Mouse (Mus musculus) mature B cell (primary cell): ENCODE data around the gene Nfe2l2.
"Not testable (repeated sequence)": the region's sequence is repeated elsewhere in the genome, so short reads cannot be mapped to it uniquely, and the experiment has no call there.

Experiments
- in situ Hi-C: fragments of 300-500 bp; cut with MboI; formaldehyde crosslinking; loops from 2 replicates; pipeline ENCODE4 v1.14.3; 2019

Gene Nfe2l2

GRCm38 (mm10) chr2:75713083-75713482 lies 8.6 kb upstream of the Nfe2l2 start:
- in situ Hi-C loops: no loop called here

DNA sequence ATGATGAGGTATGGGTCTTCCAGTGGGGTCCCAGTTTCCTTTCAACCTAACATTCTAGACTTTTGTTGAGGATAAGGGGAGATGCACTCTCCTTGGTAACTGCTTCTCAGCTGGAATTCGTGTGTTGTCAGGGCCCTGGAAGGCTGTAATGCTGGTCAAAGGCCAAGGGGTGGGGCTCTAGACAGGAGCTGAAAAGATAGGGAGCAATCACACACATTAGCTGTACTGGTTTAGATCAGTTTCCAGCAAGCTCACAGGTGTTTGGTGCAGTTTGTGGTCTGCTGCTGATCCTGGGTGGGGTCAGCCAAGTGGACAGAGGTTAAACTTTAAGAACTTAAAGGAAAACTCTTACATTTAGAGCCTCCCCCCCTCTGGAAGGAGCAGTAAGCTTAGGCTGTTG lies 3.0 kb upstream of the Nfe2l2 start:
- in situ Hi-C loops: no loop called here

GRCm38 (mm10) chr2:75706435-75706834 lies 2.0 kb upstream of the Nfe2l2 start:
- in situ Hi-C loops: no loop called here

GRCm38 (mm10) chr2:75705162-75705752 lies 816 bp upstream of the Nfe2l2 start:
- in situ Hi-C loops: no loop called here

DNA sequence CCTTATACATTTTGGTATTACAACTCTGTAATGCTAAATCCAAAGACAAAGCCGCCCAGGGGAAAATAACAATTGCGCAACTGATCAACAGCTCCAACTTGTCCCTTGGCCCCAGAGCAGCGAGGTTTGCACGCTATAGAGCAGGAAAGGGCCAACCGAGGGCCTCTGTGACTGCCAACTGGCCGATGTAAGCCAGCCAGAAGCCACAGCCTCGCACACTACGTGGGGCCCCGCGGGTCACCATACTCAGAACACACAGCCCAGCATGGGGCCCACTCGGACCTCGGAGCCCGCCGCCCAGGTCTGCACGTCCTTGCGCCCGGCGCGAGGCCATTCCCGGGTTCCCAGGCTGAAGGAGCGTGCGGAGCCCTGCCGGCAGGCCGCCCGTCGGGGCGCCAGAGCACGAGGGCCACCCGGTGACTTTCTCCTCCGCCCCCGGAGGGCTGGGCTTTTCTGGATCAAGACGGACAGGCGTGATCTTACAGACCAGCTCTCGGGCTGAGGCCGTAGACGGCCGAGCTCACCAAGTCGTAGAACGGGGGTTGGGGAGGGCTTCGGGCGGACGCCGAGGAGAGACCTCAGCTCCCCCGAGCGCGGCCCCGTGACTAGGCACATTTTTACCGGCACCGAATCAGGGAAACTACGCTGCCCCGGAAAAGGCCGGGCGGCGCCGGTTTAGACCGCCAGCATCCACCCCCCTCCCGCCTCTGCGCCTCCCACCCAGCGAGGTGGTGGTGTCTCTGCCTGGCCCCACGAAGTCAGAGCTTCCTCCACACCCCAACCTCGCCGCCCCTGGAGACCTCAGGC lies 863 bp downstream of the Nfe2l2 start:
- in situ Hi-C loops: no loop called here

DNA sequence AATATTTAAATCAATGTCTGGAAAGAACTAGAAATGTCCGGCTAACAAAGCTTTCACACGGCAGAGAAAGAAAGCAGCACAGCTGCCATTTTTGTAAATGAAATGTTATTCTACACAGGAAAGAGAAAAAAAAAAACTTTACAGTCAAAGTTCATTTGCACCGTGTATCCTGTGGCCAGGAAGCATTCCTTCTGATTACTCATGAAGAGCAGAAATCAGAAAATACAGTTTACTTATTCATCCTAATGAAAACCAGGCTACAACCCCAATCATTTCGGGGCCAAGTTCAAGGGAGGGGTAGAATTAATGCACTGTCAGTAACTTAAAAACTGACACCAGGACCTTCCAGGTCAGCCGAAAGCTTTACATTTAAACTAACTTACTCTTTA lies 1.9 kb downstream of the Nfe2l2 start:
- in situ Hi-C loops: no loop called here

DNA sequence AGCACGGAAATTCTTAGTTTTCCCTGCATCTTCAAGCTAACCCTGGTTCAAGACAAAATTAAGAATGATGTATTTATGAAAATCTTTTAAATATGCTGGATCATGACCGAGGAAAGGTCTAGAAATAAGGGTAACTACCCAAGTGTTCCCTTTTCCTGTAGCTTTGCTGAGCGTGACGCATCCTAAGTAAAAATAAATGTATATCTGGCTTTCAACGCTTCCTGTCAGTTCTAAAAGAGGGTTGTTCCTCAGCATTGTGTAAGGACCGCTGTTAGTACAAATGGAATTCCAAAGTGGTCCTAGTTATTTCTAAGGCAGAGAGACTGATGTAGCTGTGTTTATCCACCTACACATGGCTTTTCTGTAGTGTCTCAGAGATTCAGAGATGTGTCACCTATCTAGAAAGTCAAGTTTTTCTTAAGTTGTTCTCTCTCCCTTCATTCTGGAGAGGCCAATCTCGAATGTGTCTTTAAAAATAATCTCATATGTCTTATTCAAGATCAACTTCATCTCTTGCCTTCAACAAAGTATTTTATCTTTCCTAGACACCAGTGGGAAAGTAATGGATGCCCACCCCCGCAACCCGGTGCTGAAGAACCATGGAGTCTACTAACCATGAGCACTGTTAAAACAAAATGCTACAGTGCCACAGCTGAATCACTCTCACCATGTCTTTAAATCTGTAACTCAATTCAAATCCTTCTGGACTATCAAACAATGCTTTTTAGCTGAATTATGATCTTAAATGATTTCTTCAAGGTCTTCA lies 2.4 kb downstream of the Nfe2l2 start:
- in situ Hi-C loops: no loop called here

GRCm38 (mm10) chr2:75701207-75701606 lies 3.2 kb downstream of the Nfe2l2 start:
- in situ Hi-C loops: no loop called here

- in situ Hi-C loops: no loop called here
Observed at GRCm38 (mm10) chr2:75700543-75700942, 3.9 kb downstream of the Nfe2l2 start.

DNA sequence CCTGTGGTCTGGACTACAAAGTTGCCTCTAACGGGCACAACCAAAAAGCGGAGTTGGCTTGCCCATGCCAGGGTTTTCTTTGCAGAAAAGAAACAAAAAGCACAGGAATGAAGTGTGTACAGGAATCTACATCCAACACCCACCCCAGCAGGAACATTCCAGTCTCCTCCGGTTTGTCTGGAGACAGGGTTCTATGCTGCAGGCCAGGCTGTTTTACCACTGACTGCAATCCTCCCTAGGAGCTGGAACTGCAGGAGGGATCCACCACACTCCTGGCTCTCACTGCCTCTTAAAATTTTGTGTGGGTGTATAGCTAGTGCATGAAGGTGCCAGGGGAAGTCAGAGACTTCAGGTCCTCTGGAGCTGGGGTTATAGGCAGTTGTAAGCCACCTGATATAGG lies 5.6 kb downstream of the Nfe2l2 start:
- in situ Hi-C loops: no loop called here

- in situ Hi-C loops: no loop called here
Observed at GRCm38 (mm10) chr2:75698007-75698406, 6.4 kb downstream of the Nfe2l2 start.

DNA sequence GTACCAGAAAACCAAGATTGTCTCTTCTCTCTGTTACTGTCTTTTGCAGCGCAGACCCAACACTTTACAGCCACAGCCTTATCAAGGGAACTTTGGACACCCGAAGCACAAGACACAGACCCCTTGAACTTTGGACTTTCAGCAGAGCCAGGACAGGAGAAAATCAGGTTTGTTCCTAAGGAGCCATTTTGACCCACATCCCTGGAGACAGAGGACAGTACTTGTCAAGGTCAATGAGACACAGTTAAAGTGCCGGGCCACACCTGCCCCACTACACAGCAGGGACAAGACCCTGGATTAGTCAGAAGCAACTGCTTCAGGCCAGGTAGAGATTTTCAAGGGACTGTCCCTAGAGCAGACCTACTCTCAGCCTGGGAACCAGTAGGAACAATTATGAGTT lies 7.2 kb downstream of the Nfe2l2 start:
- in situ Hi-C loops: no loop called here

- in situ Hi-C loops: no loop called here
Observed at GRCm38 (mm10) chr2:75696371-75696770, 8.1 kb downstream of the Nfe2l2 start.

DNA sequence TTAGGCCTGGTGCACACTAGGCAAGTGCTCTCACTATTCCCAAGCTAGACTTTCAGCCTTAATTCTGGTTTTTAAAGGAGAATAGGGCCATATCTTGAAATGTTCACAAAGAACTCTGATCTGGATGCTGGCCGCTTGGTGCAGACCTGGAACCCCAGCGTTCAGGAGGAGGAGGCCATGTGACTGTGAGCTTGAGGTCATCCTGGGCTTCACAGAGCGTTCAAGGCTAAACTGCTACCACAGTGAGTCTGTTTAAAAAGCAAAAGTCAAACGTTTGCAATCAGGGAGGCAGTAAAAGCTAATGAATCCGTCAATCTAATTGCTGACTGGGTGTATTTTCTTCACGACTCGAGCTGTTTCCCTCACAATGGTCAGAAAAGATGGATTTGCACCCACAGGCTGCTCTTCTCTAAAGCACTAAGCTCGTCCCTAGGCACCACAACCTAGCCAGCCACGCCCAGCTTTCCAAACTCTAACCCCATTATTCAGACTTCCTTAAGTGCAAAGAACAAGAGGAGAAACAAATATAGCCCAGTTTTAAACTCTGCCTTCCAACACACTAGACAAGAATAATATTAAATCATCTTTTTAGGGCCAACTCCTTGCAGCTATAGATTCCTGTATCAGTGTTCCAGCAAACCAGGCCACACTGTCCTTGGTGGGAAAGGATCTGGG lies 8.6 kb downstream of the Nfe2l2 start:
- in situ Hi-C loops: no loop called here

GRCm38 (mm10) chr2:75694926-75695325 lies 9.5 kb downstream of the Nfe2l2 start:
- in situ Hi-C loops: not testable (repeated sequence)

GRCm38 (mm10) chr2:75692369-75692768 lies 12.1 kb downstream of the Nfe2l2 start:
- in situ Hi-C loops: no loop called here

DNA sequence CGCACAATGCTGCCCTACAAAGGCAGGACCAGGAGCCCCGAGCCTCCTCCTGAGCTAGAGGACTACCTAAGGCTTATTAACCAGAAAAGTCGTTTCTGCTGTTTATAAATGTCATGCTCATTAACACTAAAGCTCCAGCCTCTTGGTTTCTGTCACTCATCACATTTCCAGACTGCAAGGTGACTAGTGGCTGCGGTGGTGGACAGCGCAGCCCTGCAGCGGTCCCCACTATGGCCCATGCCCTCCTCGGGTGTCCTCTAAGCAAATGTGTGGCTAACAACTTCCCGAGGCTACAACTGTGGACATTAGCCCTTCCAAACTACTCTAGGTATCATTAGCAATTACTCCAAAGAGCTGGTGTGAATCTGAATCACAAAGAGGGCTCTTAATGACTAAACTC lies 13.1 kb downstream of the Nfe2l2 start:
- in situ Hi-C loops: no loop called here

DNA sequence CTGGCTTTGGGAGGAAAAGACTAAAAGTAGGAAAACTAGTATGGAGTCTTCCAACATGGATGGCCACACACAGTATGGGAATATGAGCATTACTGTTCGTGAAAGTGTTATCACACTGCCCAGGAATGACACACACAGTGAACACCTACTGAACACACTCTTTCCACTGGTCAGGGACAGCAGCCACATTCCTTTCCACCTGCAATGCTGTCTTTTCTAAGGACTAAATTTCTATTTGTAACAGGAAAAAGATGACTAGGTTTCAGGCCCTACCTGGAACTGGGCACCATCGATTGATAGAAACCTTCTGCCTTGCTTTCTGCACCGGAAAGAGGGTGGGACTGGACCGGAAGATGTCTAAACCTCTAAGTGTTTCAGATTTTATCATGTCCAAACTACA lies 13.8 kb downstream of the Nfe2l2 start:
- in situ Hi-C loops: no loop called here

DNA sequence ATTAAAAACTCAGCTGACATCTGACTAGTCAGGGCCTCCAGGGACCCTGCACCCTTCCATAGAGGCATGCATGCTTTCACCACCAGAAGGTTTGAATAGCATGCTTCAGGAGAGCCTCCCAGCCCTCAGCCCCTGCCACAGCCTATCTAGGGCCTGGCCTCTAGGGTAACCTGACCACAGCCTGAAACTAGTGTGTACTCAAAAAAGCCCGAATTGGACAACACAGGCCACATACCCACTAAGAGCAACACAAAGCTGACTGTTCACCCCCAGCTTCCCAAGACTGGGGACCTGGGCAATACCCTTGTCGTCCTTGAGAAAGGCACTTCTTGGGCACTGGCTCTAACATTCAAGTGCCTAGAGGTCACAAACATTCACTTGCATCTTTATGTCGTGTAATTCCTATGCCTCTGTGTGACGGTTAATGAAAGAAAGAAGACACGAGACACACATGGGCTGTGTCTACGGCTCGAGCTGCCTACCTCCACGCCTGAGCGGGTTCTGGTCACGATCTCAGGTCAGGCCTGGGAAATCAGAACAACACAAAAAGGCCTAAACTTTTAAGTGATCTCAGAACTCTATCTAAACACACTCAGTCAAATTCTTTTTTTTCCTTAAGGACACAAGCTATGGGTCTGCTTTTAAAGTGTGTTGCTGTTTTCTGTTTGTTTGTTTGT lies 14.8 kb downstream of the Nfe2l2 start:
- in situ Hi-C loops: no loop called here

- in situ Hi-C loops: no loop called here
Observed at GRCm38 (mm10) chr2:75688901-75689300, 15.5 kb downstream of the Nfe2l2 start.

DNA sequence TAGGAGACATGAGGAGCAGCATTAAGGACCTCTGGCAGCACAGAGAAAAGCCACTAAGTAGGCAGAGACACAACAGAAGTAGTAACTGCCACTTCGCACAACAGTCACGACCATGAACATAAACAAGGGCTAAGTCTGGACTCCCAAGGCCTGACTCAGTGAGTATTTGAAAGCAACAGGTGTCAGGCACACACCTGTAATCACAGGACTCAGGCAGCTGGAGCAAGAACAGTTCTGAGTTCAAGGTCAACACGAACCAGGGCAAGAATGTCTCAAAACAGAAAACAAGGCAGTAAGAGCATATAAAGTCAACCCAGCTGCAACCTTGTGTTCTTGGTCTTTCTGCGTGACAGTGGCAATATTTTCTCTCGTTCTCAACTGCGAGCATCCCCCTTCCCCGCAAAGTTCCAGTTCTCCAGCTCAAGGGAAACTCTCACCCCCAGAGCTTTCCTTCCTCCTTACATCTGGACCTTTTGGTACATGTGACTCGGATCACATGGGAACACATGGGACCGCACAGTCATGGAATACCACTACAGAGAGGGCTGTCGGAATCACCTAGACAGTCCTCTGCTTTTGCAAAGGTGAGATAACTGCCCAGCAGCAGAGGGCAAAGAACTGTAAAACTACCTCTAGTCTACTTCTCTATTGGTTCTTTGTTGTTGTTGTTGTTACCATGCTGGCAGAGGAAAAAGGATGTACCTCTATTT lies 17.2 kb downstream of the Nfe2l2 start:
- in situ Hi-C loops: no loop called here
